Mouse (Mus musculus) bone marrow, adult 2 months (tissue): Measurements from ENCODE around the gene Slc35g1. TPM values are rescaled to one million over a fixed set of nuclear protein-coding genes. Genes with fewer than 3 reads are reported as not detected.

ENCODE experiments used
- H3K27ac ChIP-seq: fragments of 200-500 bp; 2 replicates; pipeline ENCODE4 v1.5.1; 2012; ENCODE audit warnings: low read depth, mild to moderate bottlenecking, control low read depth, inconsistent platforms, low read length; ENCODE audit not compliant: control insufficient read depth, poor library complexity, insufficient read depth
- H3K4me1 ChIP-seq: fragments of 200-500 bp; 2 replicates; pipeline ENCODE4 v1.6.1; 2011; ENCODE audit warnings: low read length; ENCODE audit not compliant: control insufficient read depth, insufficient read depth
- H3K4me3 ChIP-seq: fragments of 200-500 bp; replicated peaks from 2 replicates; pipeline ENCODE3; 2011; ENCODE audit warnings: mild to moderate bottlenecking, low read depth, low read length, control low read depth; ENCODE audit not compliant: control insufficient read depth
- CTCF ChIP-seq: fragments of 200-500 bp; IDR thresholded peaks from 2 replicates; pipeline ENCODE4 v1.5.1; 2011; ENCODE audit warnings: low read length, control low read depth; ENCODE audit not compliant: control insufficient read depth, insufficient read depth
- POLR2A ChIP-seq: fragments of 200-500 bp; IDR thresholded peaks from 2 replicates; pipeline ENCODE4 v1.6.1; 2011; ENCODE audit warnings: low read depth, mild to moderate bottlenecking, control low read depth, low read length, borderline replicate concordance; ENCODE audit not compliant: control insufficient read depth
- whole genome bisulfite sequencing: fragments of 180-500 bp; shearing (Covaris S2); methylation state at CpG from one replicate; pipeline ENCODE4 v1.1.7; 2018; 5-methylcytosine and 5-hydroxymethylcytosine counted together
- polyA plus RNA-seq: library from polyadenylated mRNA; stranded (reverse); fragments of >200 nt; gene quantifications from 2 replicates; pipeline ENCODE4 v1.2.4, GENCODE M21; 2011; ENCODE audit warnings: low replicate concordance; ENCODE audit not compliant: missing spikeins, insufficient read depth, insufficient read length

The Slc35g1 gene
- polyA plus RNA-seq: 2.9 and 3.2 TPM in 2 replicates

- no peaks in the 10 kb centered on the region; the same call in 1 of the 2 replicates for H3K4me1 ChIP-seq
- H3K4me3 ChIP-seq: peak within 1 kb of the TSS; percentile 63
- TF ChIP-seq CTCF (no peak), POLR2A (peak; percentile 40; the same call in 1 of the 2 replicates)
- 1% methylated on average over 90 of the region's 90 CpGs for WGBS
- peak within 1 kb of the TSS; percentile 30; the same call in 1 of the 2 replicates for H3K27ac ChIP-seq
Observed at GRCm38 (mm10) chr19:38395701-38396632, at the start of gene Slc35g1. TSS of gene Slc35g1 (plus strand) at chr19:38395980.

- H3K4me1 ChIP-seq: no peaks in the 10 kb centered on the region
- H3K4me3 ChIP-seq: no peak overlapping the region
- H3K27ac ChIP-seq: no peak overlapping the region
- no peak for TF ChIP-seq POLR2A
- TF ChIP-seq CTCF: no peak
- WGBS: 52% methylated on average over 13 of the region's 13 CpGs
Observed at GRCm38 (mm10) chr19:38348271-38349012, 47.3 kb upstream of the Slc35g1 start.

GRCm38 (mm10) chr19:38349013-38349341, 46.8 kb upstream of the Slc35g1 start:
- no peaks in the 10 kb centered on the region for H3K4me1 ChIP-seq
- TF ChIP-seq POLR2A (no peak), CTCF (no peak)
- H3K27ac ChIP-seq: no peak overlapping the region
- H3K4me3 ChIP-seq: no peak overlapping the region
- WGBS: 76% methylated on average over 5 of the region's 5 CpGs

- 80% methylated on average over 2 of the region's 2 CpGs for WGBS
- H3K4me3 ChIP-seq: no peak overlapping the region
- H3K4me1 ChIP-seq: no peaks in the 10 kb centered on the region
- TF ChIP-seq POLR2A: no peak
- no peak for TF ChIP-seq CTCF
- H3K27ac ChIP-seq: no peak overlapping the region
Observed at GRCm38 (mm10) chr19:38351202-38351601, 44.6 kb upstream of the Slc35g1 start.

GRCm38 (mm10) chr19:38351728-38352127, 44.1 kb upstream of the Slc35g1 start:
- whole genome bisulfite sequencing: 68% methylated on average over 3 of the region's 3 CpGs
- Histone ChIP-seq H3K4me1 (no peaks in the 10 kb centered on the region), H3K27ac (no peak overlapping the region), H3K4me3 (no peak overlapping the region)
- TF ChIP-seq POLR2A: no peak
- no peak for TF ChIP-seq CTCF

GRCm38 (mm10) chr19:38352495-38353130, 43.2 kb upstream of the Slc35g1 start:
- peak; percentile 12; the same call in 1 of the 2 replicates for TF ChIP-seq CTCF
- TF ChIP-seq POLR2A: no peak
- WGBS: 31% methylated on average over 6 of the region's 6 CpGs
- Histone ChIP-seq H3K4me1 (no peaks in the 10 kb centered on the region), H3K4me3 (no peak overlapping the region), H3K27ac (no peak overlapping the region)

GRCm38 (mm10) chr19:38354279-38354678, 41.5 kb upstream of the Slc35g1 start:
- WGBS: 63% methylated on average over 1 of the region's 1 CpGs
- no peaks in the 10 kb centered on the region for H3K4me1 ChIP-seq
- no peak for TF ChIP-seq POLR2A
- TF ChIP-seq CTCF: no peak
- no peak overlapping the region for H3K27ac ChIP-seq
- no peak overlapping the region for H3K4me3 ChIP-seq

GRCm38 (mm10) chr19:38354819-38355360, 40.9 kb upstream of the Slc35g1 start:
- Histone ChIP-seq H3K27ac (no peak overlapping the region), H3K4me1 (no peaks in the 10 kb centered on the region), H3K4me3 (no peak overlapping the region)
- 61% methylated on average over 10 of the region's 10 CpGs for WGBS
- TF ChIP-seq CTCF: no peak
- TF ChIP-seq POLR2A: no peak
